Mouse (Mus musculus) ovary, postnatal 36 days (tissue): ENCODE measurements at regions not wholly inside any gene's neighbourhood (a gene's known extent, or its start where the extent isn't known, plus 50 kb on each side); places are given as distances from the start of the nearest gene placed in this dataset.

Experiments used
- DNase-seq: peaks from one replicate; pipeline ENCODE4 v3.0.0; 2022; ENCODE audit warnings: low spot score, mixed read lengths

- DNase-seq, result peak; percentile 49
Observed at GRCm38 (mm10) chr10:17556391-17556790, 166.6 kb upstream of the Cited2 start.

GRCm38 (mm10) chr10:17559370-17559955 is 163.6 kb upstream of the Cited2 start:
- no peak for DNase-seq

GRCm38 (mm10) chr10:17559980-17560379 is 163.0 kb upstream of the Cited2 start:
- no peak for DNase-seq

DNA sequence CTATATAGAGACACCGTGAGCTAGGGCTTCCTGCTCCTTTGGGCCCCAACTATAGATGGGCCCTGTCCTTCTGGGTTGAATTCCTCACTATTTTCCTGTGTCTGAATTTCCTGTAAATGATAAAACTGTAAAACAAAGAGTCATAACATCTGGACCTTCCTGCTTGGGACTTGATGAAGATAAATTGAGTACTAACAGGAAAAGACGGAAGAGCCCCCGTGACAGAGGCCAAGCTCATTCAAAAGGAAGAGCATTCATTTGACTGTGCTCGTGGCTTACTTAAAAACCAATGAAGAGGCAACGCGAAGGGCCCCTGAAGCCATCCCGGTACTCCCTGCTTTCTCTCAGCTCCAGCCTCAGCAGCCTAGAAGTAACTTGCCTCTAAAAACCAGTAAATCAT is 161.6 kb upstream of the Cited2 start:
- no peak for DNase-seq

DNA sequence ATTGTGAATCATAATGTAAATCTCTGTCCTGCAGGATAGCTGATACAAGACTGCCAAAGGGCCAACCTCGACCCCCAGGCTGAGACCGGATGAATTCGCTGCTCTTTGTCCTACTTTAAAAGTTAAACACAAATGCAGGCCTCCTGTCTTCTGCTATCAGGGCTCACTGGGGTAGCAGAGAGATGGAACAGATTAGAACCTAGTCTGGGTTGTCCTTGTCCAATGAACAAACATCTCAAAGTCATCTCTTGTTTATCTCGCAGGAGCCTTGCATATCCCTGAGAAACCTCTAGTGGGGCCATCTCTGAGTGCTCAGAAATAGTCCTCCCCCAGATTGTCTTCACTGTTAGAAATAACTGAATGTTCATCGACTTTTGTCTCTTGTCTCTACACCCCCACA is 161.0 kb upstream of the Cited2 start:
- no peak for DNase-seq

- DNase-seq, result no peak
Observed at GRCm38 (mm10) chr10:17562410-17563350, 160.3 kb upstream of the Cited2 start.

DNA sequence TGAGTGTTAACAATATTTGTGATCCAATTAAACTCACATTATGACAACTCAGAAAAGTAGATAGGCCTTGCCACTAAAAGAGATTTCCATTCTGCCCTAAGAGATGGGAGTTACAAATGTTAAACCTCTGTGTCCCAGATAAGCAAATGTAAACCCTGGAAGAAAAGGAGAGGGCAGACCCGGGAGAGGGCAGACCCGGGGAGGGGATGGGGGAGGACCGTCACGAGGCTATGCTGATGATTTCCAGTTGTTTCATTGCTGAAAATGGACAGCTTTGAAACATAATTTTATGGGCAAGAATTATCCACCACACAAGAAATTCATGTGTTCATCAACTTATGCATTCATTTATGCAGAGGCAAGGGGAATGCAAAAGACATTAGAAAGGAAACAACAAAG is 159.7 kb upstream of the Cited2 start:
- DNase-seq, result no peak

DNA sequence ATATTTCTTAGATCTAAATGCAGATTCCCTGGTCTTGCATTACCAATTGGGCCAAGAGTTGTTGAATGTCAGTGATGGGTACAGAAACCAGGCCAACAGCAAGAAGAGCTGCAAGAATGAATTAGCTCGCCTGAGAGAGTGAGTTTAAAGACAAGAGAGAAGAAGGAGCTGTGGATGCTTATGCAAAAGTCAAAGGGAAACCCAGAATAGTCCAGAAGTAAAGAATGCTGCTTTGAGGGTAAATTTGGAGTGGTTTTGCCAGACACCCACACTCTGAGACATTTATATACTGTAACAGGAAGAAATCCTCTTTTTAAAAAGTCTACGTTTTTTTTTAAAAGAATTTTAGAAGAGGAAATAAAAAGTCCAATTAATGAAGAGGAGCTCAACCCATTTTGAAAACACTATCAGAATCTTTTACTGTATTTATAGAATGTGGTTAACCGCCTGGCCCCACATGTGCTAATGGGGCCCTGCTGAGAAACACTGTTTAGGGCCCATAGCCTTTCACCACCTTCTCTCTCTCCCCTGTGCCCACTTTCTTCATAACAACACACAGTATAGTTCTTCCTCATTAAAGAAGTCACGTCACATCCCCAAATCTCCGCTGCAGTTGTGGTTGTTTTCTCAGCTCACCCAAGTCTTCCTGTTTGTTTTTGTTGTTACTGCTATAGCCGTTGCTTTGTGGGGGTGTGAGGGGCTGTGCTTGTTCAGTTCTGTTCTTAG is 158.0 kb upstream of the Cited2 start:
- no peak for DNase-seq

DNA sequence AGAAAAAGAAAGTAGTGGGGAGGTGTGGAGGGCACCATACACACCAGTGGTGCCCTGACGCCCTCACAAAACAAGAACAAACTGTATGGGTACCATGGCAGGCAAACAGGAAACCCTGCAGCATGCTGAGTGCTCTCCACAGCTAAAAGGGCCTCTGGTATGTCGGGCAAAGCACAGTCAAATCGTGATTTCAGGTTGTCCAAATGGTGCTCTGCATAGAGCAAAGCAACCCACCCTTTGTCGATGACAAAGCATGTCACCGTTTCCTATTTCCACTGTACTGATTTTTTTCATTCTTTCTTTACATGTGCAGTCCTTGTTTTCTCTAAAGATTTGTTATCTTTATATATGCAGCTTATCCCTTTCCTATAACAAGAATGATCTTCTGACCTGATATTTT is 156.0 kb upstream of the Cited2 start:
- DNase-seq, result no peak

GRCm38 (mm10) chr10:17567631-17568030 is 155.4 kb upstream of the Cited2 start:
- no peak for DNase-seq

DNA sequence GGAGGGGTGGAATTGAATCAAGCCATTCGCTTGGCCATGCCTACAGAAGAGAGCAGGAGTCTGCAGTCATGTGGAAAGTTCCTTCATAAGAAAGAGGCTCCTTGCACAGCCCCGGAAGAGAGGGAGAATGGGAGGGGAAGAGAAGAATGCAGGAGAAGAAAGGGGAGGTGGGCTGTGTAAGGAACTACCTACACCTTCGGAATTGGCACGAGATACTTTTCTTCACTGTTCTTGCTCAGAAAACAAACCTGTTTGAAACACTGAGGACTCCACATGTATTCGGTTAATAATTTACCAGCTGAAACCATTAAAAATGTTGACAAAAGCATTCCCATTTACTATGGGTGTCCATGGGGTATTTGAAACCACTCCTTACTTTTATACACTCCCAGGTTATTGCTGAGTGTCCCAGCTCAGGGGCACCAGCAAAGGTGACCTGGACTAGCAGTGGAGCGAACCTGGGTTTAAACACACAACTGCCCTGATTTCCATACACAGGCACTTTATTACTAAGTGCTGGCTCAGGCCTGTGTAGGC is 153.4 kb upstream of the Cited2 start:
- no peak for DNase-seq

GRCm38 (mm10) chr10:17574894-17575293 is 148.1 kb upstream of the Cited2 start:
- DNase-seq, result no peak

- no peak for DNase-seq
Observed at GRCm38 (mm10) chr10:17575448-17576332, 147.3 kb upstream of the Cited2 start.

GRCm38 (mm10) chr10:17576333-17576750 is 146.7 kb upstream of the Cited2 start:
- no peak for DNase-seq

- no peak for DNase-seq
Observed at GRCm38 (mm10) chr10:17579463-17579862, 143.6 kb upstream of the Cited2 start.

DNA sequence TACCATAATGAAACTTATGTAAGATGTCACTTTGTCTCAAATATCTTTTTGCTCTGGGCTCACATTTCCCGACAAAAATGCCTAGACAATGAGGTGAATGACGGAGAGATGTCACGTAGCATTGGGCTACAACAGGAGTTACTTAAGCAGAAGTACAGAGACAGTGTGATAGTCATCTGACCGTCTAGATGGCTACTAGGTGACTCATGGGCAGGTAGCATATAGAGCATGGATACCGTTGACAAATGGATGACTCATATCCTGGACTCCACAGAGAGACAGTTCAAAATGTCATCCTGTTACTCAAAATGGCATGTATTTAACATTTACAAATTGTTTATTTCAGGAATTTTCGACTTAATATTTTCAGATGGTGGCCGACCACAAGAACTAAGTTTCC is 138.2 kb upstream of the Cited2 start:
- DNase-seq, result no peak

DNA sequence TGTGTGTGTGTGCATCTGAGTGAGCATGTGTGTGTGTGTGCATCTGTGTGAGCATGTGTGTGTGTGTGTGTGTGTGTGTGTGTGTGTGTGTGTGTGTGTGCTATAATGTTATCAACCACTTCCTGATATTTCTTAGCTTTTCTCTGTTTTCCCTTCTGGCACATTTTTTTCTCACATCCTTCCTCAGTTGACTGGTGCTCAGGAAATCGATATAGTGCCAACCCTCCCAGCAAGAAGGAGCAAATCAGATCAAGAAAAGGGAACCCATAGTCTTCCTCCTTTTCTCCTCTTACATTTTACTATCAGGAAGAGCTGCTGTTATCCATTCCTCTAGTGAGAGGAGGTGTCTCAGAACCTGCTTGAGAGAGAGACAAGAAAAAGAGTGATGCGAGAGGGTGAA is 136.1 kb upstream of the Cited2 start:
- DNase-seq, result no peak

GRCm38 (mm10) chr10:17589136-17589535 is 133.9 kb upstream of the Cited2 start:
- no peak for DNase-seq

DNA sequence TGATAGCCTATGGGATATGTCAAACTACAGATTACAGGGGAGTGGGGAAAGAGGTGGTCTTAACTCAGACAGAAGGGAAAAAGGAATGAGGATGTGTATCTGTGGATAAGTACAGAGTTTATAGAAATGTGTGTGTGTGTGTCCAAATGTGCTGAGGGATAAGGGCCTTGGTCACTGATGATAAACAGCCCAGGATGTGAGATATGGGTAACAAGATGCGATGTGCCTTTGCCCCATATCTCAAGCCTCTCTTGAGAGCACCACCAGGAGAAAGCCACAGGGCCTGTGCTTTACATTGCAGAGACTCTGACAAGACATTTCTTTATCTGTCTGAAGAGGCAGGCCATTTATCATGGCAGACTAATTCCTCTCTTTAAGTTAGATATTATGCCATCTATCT is 132.8 kb upstream of the Cited2 start:
- DNase-seq, result no peak

DNA sequence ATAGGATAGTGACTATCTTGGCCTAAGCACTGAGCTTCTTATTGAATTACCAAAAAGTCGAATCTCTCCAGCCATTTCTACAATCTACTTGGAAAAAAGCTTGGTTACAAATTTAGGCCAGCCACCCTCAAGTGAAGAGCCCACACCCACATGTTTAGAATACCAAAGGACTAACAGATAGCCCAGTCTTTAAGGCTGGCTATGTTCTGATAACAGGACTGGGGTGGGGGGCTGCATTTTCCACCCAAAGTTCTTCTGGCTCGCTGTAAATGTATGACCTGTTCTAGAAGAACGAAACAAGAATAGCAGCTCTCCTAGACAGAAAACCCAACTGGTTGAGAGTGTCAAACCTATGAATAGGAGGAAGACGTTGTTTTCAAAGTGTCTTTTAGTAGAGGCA is 130.6 kb upstream of the Cited2 start:
- no peak for DNase-seq

DNA sequence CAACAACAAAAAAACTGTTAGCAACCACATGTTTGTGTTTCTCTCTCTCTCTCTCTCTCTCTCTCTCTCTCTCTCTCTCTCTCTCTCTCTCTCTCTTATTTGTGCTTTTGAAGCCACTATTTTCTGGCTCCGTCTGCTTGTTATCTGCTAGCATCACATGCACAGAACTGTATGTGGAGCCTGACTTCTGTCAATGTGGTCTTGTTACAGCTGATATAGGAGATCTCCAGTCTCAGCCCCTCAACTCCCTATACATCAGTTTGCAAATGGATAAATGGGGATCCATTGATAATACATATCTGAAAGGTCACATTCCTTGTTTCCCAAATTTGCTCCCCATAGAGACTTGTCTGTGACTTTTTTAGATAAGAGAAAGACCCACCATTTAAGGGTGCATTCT is 126.9 kb upstream of the Cited2 start:
- no peak for DNase-seq

GRCm38 (mm10) chr10:17596743-17597142 is 126.3 kb upstream of the Cited2 start:
- DNase-seq, result no peak
